Mouse (Mus musculus) CH12.LX (cell line): ENCODE measurements at regions not wholly inside any gene's neighbourhood (a gene's known extent, or its start where the extent isn't known, plus 50 kb on each side); places are given as distances from the start of the nearest gene placed in this dataset.

ENCODE experiments used
- DNase-seq: peaks from one replicate; pipeline ENCODE4 v3.0.0-alpha.2; 2013; ENCODE audit errors: extremely low read depth
- H3K27ac ChIP-seq: 2 replicates; pipeline ENCODE4 v1.5.1; 2012; ENCODE audit warnings: low read depth, mild to moderate bottlenecking, control low read depth, moderate library complexity; ENCODE audit not compliant: insufficient read depth
- H3K27me3 ChIP-seq: replicated peaks from 2 replicates; pipeline ENCODE3; 2012; ENCODE audit warnings: inconsistent platforms
- H3K36me3 ChIP-seq, 2 experiments: replicated peaks in 1 of 2; 2 replicates each; pipeline versions ENCODE3 to v1.6.1; 2012; ENCODE audit warnings: inconsistent platforms in 1 of 2, low read length in 1 of 2, mild to moderate bottlenecking in 1 of 2, mixed read lengths in 1 of 2, moderate library complexity in 1 of 2; ENCODE audit not compliant: control insufficient read depth in 1 of 2, insufficient read depth in 1 of 2
- H3K4me1 ChIP-seq, 2 experiments: 2 replicates each; pipeline ENCODE4 v1.6.1; 2012; ENCODE audit warnings: inconsistent platforms in 1 of 2, moderate library complexity in 1 of 2; ENCODE audit not compliant: insufficient read depth in 2 of 2, control insufficient read depth in 1 of 2
- H3K4me2 ChIP-seq: 2 replicates; pipeline ENCODE4 v1.6.1; 2012; ENCODE audit warnings: low read depth, mild to moderate bottlenecking, control low read depth; ENCODE audit not compliant: poor library complexity, insufficient read depth, severe bottlenecking
- H3K4me3 ChIP-seq, 3 experiments: fragments of 150-350 bp in 1 of 3; sonication (generic) in 1 of 3; replicated peaks in 1 of 3; 2 replicates each; pipeline versions ENCODE3 to v1.5.1; 2011 to 2012; ENCODE audit warnings: low read depth in 2 of 3, low read length in 2 of 3, mild to moderate bottlenecking in 2 of 3, moderate library complexity in 2 of 3, control low read depth in 1 of 3, improper control_type of control experiment in 1 of 3, inconsistent platforms in 1 of 3, mixed read lengths in 1 of 3; ENCODE audit not compliant: poor library complexity in 1 of 3
- H3K79me2 ChIP-seq: replicated peaks from 2 replicates; pipeline ENCODE4 v1.6.1; 2012; ENCODE audit warnings: mild to moderate bottlenecking, moderate library complexity; ENCODE audit not compliant: control insufficient read depth, poor library complexity, insufficient read depth, severe bottlenecking; ENCODE audit errors: extremely low read depth
- H3K9ac ChIP-seq: 2 replicates; pipeline ENCODE4 v1.6.1; 2012; ENCODE audit warnings: low read depth, mild to moderate bottlenecking, control low read depth, moderate library complexity; ENCODE audit not compliant: insufficient read depth
- H3K9me3 ChIP-seq: replicated peaks from 2 replicates; pipeline ENCODE3; 2012; ENCODE audit warnings: low read length, inconsistent platforms, mixed read lengths
- BHLHE40 ChIP-seq: IDR thresholded peaks from 2 replicates; pipeline ENCODE4 v1.6.1; 2011; ENCODE audit warnings: mild to moderate bottlenecking, low read depth, low read length, improper control_type of control experiment
- CHD1 ChIP-seq: IDR thresholded peaks from 2 replicates; pipeline ENCODE4 v1.6.1; 2012; ENCODE audit warnings: low read depth, low read length, improper control_type of control experiment, inconsistent platforms
- ELF1 ChIP-seq: IDR thresholded peaks from 2 replicates; pipeline ENCODE4 v1.6.1; 2014; ENCODE audit warnings: low read depth, mild to moderate bottlenecking, inconsistent platforms, low read length, improper control_type of control experiment
- EP300 ChIP-seq: IDR thresholded peaks from 2 replicates; pipeline ENCODE4 v1.6.1; 2011; ENCODE audit warnings: low read length, improper control_type of control experiment
- GABPA ChIP-seq: IDR thresholded peaks from 2 replicates; pipeline ENCODE4 v1.6.1; 2012; ENCODE audit warnings: low read depth, low read length, improper control_type of control experiment, inconsistent platforms; ENCODE audit not compliant: insufficient replicate concordance
- IRF4 ChIP-seq: IDR thresholded peaks from 2 replicates; pipeline ENCODE4 v1.6.1; 2014; ENCODE audit warnings: low read depth, mild to moderate bottlenecking, inconsistent platforms, low read length, improper control_type of control experiment
- JUN ChIP-seq: IDR thresholded peaks from 2 replicates; pipeline ENCODE4 v1.6.1; 2011; ENCODE audit warnings: low read depth, mild to moderate bottlenecking, low read length, improper control_type of control experiment, moderate library complexity; ENCODE audit not compliant: insufficient read depth
- JUND ChIP-seq: conservative IDR thresholded peaks from 2 replicates; pipeline ENCODE4 v1.6.1; 2011; ENCODE audit warnings: low read depth, low read length, improper control_type of control experiment
- KAT2A ChIP-seq: IDR thresholded peaks from 2 replicates; pipeline ENCODE4 v1.6.1; 2012; ENCODE audit warnings: low read length, improper control_type of control experiment, inconsistent platforms; ENCODE audit not compliant: insufficient replicate concordance
- MAFK ChIP-seq: IDR thresholded peaks from 2 replicates; pipeline ENCODE4 v1.6.1; 2011; ENCODE audit warnings: low read length, improper control_type of control experiment; ENCODE audit not compliant: insufficient replicate concordance
- MAX ChIP-seq: IDR thresholded peaks from 2 replicates; pipeline ENCODE4 v1.6.1; 2011; ENCODE audit warnings: low read length, improper control_type of control experiment
- MYC ChIP-seq: IDR thresholded peaks from 2 replicates; pipeline ENCODE4 v1.6.1; 2011; ENCODE audit warnings: low read depth, mild to moderate bottlenecking, improper control_type of control experiment, low read length
- NELFE ChIP-seq: IDR thresholded peaks from 2 replicates; pipeline ENCODE4 v1.6.1; 2011; ENCODE audit warnings: low read depth, low read length, improper control_type of control experiment
- NRF1 ChIP-seq: IDR thresholded peaks from 2 replicates; pipeline ENCODE4 v1.6.1; 2014; ENCODE audit warnings: low read depth, mild to moderate bottlenecking, inconsistent platforms, low read length, improper control_type of control experiment, moderate library complexity
- POLR2AphosphoS2 ChIP-seq: IDR thresholded peaks from 2 replicates; pipeline ENCODE4 v1.6.1; 2011; ENCODE audit warnings: low read depth, low read length, improper control_type of control experiment
- SIN3A ChIP-seq: IDR thresholded peaks from 2 replicates; pipeline ENCODE4 v1.6.1; 2012; ENCODE audit warnings: low read length, improper control_type of control experiment, inconsistent platforms
- UBTF ChIP-seq: IDR thresholded peaks from 2 replicates; pipeline ENCODE4 v1.6.1; 2012; ENCODE audit warnings: low read depth, mild to moderate bottlenecking, inconsistent platforms, low read length, improper control_type of control experiment, moderate library complexity
- ZC3H11A ChIP-seq: IDR thresholded peaks from 2 replicates; pipeline ENCODE4 v1.6.1; 2012; ENCODE audit warnings: low read depth, mild to moderate bottlenecking, inconsistent platforms, low read length, improper control_type of control experiment
- ZKSCAN1 ChIP-seq: IDR thresholded peaks from 2 replicates; pipeline ENCODE4 v1.6.1; 2012; ENCODE audit warnings: low read depth, inconsistent platforms, low read length, improper control_type of control experiment, borderline replicate concordance
- ZMIZ1 ChIP-seq: IDR thresholded peaks from 2 replicates; pipeline ENCODE4 v1.6.1; 2012; ENCODE audit warnings: low read depth, mild to moderate bottlenecking, inconsistent platforms, low read length, improper control_type of control experiment
- ZNF384 ChIP-seq: IDR thresholded peaks from 2 replicates; pipeline ENCODE4 v1.6.1; 2012; ENCODE audit warnings: low read depth, low read length, improper control_type of control experiment, inconsistent platforms
- dilution Hi-C: fragments of 300-500 bp; cut with MboI; formaldehyde crosslinking; loops from 2 replicates; pipeline ENCODE4 v1.14.3; 2020; ENCODE audit warnings: low sequenced_read_pairs; ENCODE audit not compliant: extremely low pct_unique_long_range_greater_than_20kb, extremely low pct_ligation_motif_present
- in situ Hi-C: fragments of 300-500 bp; cut with MboI; formaldehyde crosslinking; loops from 3 replicates; pipeline ENCODE4 v1.14.3; 2019; ENCODE audit warnings: low sequenced_read_pairs, low pct_ligation_motif_present, low pct_unique_long_range_greater_than_20kb, mixed read lengths

DNA sequence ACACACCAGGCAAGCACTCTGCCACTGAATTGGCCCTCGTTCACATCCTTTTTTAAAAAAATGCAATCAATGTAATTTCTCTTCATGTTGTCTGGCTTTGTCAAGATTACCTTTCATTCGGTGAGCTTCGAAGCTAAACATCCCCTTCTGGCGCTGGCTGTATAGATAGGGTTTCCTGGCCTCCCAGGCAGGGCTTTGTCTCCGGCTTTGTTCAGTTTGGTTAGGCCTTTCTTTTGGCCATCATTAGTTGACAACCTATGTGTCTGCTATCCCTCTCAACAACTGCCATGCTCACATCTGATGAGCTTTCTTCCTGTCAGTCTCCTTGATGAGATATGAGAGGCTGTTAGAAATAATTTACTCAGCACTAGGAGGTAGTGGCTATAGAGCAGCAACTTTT is 157.6 kb upstream of the Chd6 start:
- Histone ChIP-seq H3K9ac (no peak overlapping the region), H3K36me3 (no peaks in the 10 kb centered on the region), H3K27me3 (no peaks in the 10 kb centered on the region), H3K79me2 (no peaks in the 10 kb centered on the region), H3K27ac (no peak overlapping the region), H3K4me2 (no peak overlapping the region), H3K4me1 (no peaks in the 10 kb centered on the region), H3K9me3 (peaks cover 50% of the 10 kb centered on the region), H3K4me3 (no peak overlapping the region)
- in situ Hi-C loops (no loop called here), dilution Hi-C loops (no loop called here)
- DNase-seq: no peak
- TF ChIP-seq JUND (no peak), UBTF (no peak)

DNA sequence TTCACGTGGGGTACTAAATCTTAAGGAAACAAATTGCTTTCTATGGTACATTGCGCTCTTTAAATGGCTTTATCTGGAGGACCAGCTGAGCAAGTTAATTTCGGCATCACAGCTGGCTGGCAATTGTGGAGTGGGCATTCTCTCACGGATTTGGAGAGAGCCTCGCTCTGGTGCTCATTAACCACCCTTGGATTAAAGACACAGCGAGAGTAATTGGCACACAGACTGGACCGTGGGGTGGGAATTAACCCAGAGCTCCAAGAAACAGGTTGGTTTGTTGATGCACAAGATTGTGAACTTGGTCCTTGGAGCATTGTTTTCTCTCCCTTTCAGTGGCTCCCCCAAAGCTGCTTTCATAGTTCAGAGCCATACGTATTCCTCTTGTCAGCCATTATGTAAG is 156.3 kb upstream of the Chd6 start:
- DNase-seq: no peak
- TF ChIP-seq NRF1 (no peak), UBTF (no peak), GABPA (no peak), ZKSCAN1 (no peak), EP300 (no peak), MAX (no peak), NELFE (no peak), CHD1 (no peak), POLR2AphosphoS2 (no peak), ZMIZ1 (no peak), BHLHE40 (no peak), ZC3H11A (no peak)
- Histone ChIP-seq H3K79me2 (no peaks in the 10 kb centered on the region), H3K4me1 (no peaks in the 10 kb centered on the region), H3K27ac (no peak overlapping the region), H3K27me3 (no peaks in the 10 kb centered on the region), H3K4me3 (no peak overlapping the region), H3K9ac (no peak overlapping the region), H3K36me3 (no peaks in the 10 kb centered on the region), H3K4me2 (no peak overlapping the region), H3K9me3 (peaks cover 58% of the 10 kb centered on the region)
- in situ Hi-C loops: no loop called here
- dilution Hi-C loops: no loop called here

DNA sequence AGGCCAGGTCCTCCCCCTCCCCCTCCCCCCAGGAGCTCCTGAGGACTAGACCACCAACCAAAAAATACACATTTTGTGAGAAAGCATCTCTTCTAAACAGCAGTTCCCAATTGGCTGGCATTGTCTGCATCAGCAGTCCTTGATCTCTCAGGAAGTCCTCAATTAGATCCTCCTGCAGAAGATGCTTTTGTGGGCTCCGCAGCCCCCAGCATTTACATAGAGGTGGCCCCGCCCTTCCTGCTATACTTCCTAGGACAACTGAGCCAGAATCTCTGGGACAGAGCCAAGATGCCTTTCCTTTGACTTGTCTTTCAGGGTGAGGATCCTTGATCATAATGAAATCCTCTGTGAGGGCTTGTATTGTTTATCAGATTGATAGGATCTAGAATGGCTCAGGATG is 143.9 kb upstream of the Chd6 start:
- no peak overlapping the region for H3K9ac ChIP-seq
- no peaks in the 10 kb centered on the region for H3K27me3 ChIP-seq
- H3K36me3 ChIP-seq: no peaks in the 10 kb centered on the region
- no peak overlapping the region for H3K27ac ChIP-seq
- TF ChIP-seq ELF1: no peak
- no peak for TF ChIP-seq IRF4
- no peak for TF ChIP-seq KAT2A
- TF ChIP-seq JUN: no peak
- no peak for TF ChIP-seq SIN3A
- no peak for TF ChIP-seq MAFK
- no peak for TF ChIP-seq POLR2AphosphoS2
- TF ChIP-seq ZNF384: no peak
- TF ChIP-seq CHD1: no peak
- TF ChIP-seq MYC: no peak
- peaks cover 53% of the 10 kb centered on the region for H3K9me3 ChIP-seq
- dilution Hi-C loops: no loop called here
- H3K4me2 ChIP-seq: no peak overlapping the region
- H3K4me1 ChIP-seq: no peaks in the 10 kb centered on the region
- DNase-seq: no peak
- H3K4me3 ChIP-seq: no peak overlapping the region
- in situ Hi-C loops: no loop called here
- H3K79me2 ChIP-seq: no peaks in the 10 kb centered on the region
